Mouse (Mus musculus): ENCODE measurements around the gene Bicc1.

Gene Bicc1

DNA sequence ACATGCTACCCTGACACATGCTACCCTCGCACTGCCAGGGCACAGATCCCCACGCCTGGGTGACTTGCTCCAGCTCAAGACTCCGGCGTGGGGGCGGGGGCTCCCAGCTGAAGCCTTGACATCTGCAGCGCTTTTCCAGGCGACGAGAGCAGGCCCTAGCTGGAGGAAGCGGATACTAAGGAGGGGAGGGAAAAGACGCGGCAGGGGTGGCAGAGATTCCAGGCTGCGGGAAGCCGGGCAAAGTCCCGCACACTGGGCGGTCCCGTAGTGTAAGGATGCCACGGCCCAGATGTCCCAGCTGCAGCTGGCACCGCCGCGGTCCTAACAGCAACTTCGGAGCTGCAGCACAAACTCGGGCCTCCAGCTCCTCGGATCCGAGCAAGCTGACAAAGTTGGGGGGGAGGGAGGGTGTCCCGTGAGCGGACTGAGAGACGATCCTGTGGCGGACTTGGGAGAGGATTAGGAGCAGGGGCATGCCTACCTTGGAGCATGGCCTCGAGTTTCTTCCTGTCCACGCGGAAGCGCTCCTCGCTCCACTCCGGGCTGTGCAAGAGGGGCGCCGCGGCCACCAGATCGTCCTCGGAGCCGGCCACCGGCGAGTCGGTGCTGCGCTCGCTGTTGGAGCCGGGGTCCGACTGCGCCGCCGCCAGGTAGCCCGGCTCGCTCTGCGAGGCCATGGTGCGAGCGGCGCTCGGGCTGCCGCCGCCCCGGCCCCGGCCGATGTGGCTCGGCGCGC lies 392 bp downstream of the Bicc1 start:
- in situ Hi-C loops (cut with MboI), result no loop called here

DNA sequence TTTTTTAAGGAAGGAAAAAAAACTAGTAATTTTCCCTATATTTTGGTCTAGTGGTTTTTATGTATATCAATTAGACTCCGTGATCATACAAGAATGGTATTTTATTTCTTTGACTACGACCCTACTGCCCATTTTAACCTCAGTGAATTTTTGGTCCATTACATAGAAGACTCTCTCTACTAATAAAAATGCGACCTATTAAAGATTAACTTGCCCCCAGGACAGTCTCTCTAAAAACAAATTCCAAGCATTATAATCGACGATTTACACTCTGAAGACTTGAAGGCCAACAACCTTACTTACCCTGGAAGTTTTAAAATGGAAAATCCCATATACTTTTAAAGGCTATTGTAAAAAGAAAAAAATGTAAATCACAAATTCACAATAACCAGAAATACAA lies 2.9 kb downstream of the Bicc1 start:
- in situ Hi-C loops (cut with MboI), result no loop called here

DNA sequence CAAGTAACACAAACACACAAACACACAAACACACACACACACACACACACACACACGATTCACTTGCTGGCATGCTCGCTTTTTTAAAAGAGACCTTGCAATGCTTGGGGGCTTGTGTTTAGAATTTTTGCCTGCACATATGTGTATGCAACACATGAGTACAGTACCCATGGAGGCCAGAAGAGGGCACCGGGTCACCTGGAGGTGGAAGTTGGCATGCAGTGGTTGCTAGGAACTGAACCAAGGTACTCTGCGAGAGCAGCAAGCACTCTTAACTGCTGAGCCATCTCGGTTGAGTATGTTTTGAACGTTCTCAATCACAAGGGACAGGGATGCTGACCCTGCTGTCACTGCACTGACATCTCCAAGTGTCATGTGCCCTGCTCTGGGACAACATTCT lies 5.9 kb downstream of the Bicc1 start:
- in situ Hi-C loops (cut with MboI), result no loop called here

- in situ Hi-C loops (cut with MboI), result no loop called here
These were observed 6.4 kb downstream of the Bicc1 start for GRCm38 (mm10) chr10:71153138-71153537.

- in situ Hi-C loops (cut with MboI), result no loop called here
These were observed 9.0 kb downstream of the Bicc1 start for GRCm38 (mm10) chr10:71150486-71150885.

GRCm38 (mm10) chr10:71148951-71149603 lies 10.4 kb downstream of the Bicc1 start:
- in situ Hi-C loops (cut with MboI), result no loop called here

DNA sequence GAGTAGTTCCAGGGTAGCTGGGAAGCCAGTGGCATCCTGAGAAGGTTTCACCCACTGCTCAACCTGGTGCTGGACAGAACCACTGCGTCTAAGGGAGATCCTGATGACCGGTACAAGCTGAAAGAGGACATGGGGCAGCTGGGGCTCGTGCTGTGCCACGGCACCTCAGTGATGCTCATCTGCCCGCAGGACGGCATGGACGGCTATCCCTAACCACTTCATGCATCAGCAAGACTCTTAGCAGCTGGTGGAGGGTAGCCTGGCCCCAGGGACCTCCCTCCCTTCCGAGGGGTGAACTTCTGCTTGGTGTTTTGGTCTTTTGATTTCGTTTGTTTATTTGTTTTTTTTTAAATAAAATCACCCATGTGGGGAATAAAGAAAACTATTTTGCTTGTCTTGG lies 11.3 kb downstream of the Bicc1 start:
- in situ Hi-C loops (cut with MboI), result no loop called here

GRCm38 (mm10) chr10:71146681-71147615 lies 12.6 kb downstream of the Bicc1 start:
- in situ Hi-C loops (cut with MboI), result no loop called here

- in situ Hi-C loops (cut with MboI), result no loop called here
These were observed 13.7 kb downstream of the Bicc1 start for GRCm38 (mm10) chr10:71145801-71146200.

- in situ Hi-C loops (cut with MboI), result no loop called here
These were observed 15.3 kb downstream of the Bicc1 start for GRCm38 (mm10) chr10:71144191-71144590.

DNA sequence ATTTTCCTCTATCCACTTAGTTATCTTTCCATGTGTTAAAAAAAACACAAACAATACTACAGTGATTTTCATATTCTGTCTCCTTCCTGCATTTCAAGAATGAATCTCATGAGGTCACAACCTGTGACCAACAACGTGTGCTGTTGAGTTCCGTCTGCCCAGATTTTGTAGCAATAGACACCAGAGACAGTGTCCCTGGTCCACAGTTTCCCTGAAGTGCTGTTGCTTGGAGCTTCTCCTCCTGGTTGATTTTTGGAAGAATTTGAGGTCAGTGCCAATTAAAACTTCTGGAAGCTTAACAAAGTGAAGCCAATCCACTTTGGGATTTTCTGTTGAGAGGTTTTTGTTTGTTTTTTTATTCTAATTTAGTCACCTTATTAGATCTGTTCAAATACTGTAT lies 16.9 kb downstream of the Bicc1 start:
- in situ Hi-C loops (cut with MboI), result no loop called here

DNA sequence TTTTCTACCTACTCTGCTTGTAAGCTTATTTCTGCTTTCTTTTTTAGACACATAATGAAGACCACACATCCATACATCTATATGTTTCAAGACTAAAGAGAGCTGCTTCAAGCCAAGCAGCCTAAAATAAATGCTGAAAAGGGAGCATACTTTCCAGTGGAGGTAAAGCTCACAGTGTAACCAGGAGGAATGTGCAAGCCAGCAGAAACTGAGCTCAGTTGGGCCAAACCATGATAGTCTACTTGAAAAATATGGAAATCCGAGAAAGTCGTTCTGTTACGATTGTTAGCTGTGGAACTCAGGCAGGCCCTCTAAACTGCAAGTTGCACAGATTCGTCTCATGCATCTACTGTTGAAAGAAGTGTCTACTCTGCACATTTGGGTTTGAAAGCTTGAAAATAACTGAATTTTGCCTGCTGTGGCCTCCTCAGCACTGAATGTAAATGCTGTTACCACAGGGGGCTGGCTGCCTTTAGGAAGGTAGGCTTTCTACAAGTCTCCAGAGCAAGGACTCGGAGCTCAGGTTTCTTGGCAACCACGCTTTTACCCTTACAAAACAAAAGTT lies 19.1 kb downstream of the Bicc1 start:
- in situ Hi-C loops (cut with MboI), result no loop called here

GRCm38 (mm10) chr10:71138852-71139197 lies 20.7 kb downstream of the Bicc1 start:
- in situ Hi-C loops (cut with MboI), result no loop called here

GRCm38 (mm10) chr10:71138132-71138851 lies 21.2 kb downstream of the Bicc1 start:
- in situ Hi-C loops (cut with MboI), result no loop called here

- in situ Hi-C loops (cut with MboI), result no loop called here
These were observed 21.9 kb downstream of the Bicc1 start for GRCm38 (mm10) chr10:71137606-71138005.

- in situ Hi-C loops (cut with MboI), result no loop called here
These were observed 28.2 kb downstream of the Bicc1 start for GRCm38 (mm10) chr10:71131333-71131732.

- in situ Hi-C loops (cut with MboI), result no loop called here
These were observed 29.2 kb downstream of the Bicc1 start for GRCm38 (mm10) chr10:71130261-71130660.

DNA sequence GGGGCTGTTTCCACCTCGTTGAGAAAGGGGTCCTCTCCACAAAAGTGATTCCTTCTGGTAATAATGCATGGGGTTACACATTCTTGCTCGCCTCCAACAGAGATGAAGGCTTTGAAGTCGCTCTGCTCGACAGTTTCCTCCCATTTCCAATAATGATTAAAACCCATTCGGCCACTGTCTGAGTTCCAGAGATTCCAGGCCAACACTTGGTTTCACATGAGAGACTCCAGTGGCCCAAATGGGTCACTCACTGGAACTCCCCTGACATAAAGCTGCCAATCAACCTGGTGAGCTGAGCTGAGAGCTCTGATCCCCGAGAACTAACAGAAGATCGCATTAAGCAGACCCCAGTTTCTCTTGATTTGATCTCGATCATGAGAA lies 31.6 kb downstream of the Bicc1 start:
- in situ Hi-C loops (cut with MboI), result no loop called here

GRCm38 (mm10) chr10:71127278-71127950 lies 32.1 kb downstream of the Bicc1 start:
- in situ Hi-C loops (cut with MboI), result no loop called here

GRCm38 (mm10) chr10:71123974-71124373 lies 35.5 kb downstream of the Bicc1 start:
- in situ Hi-C loops (cut with MboI), result no loop called here

- in situ Hi-C loops (cut with MboI), result no loop called here
These were observed 36.1 kb downstream of the Bicc1 start for GRCm38 (mm10) chr10:71123395-71123794.
